Mouse (Mus musculus) midbrain, embryonic 12.5 days (tissue): ENCODE measurements around the gene Sertad2. TPM values are rescaled to one million over a fixed set of nuclear protein-coding genes. Genes with fewer than 3 reads are reported as not detected.

Experiments used
- ATAC-seq: fragments of 200-750 bp; cut with Nextera tagmentation; 2 replicates; pipeline ENCODE4 v1.8.0; 2017; ENCODE audit warnings: low read depth, moderate TSS enrichment, moderate library complexity; ENCODE audit not compliant: low FRiP score
- H3K27ac ChIP-seq: fragments of 300-500 bp; sonication (generic); replicated peaks from 2 replicates; pipeline ENCODE4 v1.5.1; 2016; ENCODE audit warnings: mild to moderate bottlenecking
- H3K27me3 ChIP-seq: fragments of 300-500 bp; sonication (generic); 2 replicates; pipeline ENCODE4 v1.6.1; 2016; ENCODE audit warnings: mild to moderate bottlenecking
- H3K36me3 ChIP-seq: fragments of 300-500 bp; sonication (generic); 2 replicates; pipeline ENCODE4 v1.6.1; 2016
- H3K4me1 ChIP-seq: fragments of 300-500 bp; sonication (generic); 2 replicates; pipeline ENCODE4 v1.6.1; 2016
- H3K4me2 ChIP-seq: fragments of 300-500 bp; sonication (generic); replicated peaks from 2 replicates; pipeline ENCODE4 v1.6.1; 2016; ENCODE audit warnings: mild to moderate bottlenecking, moderate library complexity
- H3K4me3 ChIP-seq: fragments of 300-500 bp; sonication (generic); 2 replicates; pipeline ENCODE4 v1.5.1; 2016; ENCODE audit warnings: mild to moderate bottlenecking
- H3K9ac ChIP-seq: fragments of 300-500 bp; sonication (generic); replicated peaks from 2 replicates; pipeline ENCODE4 v1.6.1; 2016; ENCODE audit warnings: mild to moderate bottlenecking, moderate library complexity
- H3K9me3 ChIP-seq: fragments of 300-500 bp; sonication (generic); 2 replicates; pipeline ENCODE4 v1.6.1; 2016; ENCODE audit warnings: mild to moderate bottlenecking
- WGBS: fragments of 180-500 bp; shearing (Covaris S2); methylation state at CpG from one replicate; pipeline ENCODE4 v1.1.7; 2016; 5-methylcytosine and 5-hydroxymethylcytosine counted together
- polyA plus RNA-seq: library from polyadenylated mRNA; unstranded; fragments of >200 nt; fragmentation: Nextera tagmentation; extraction: Ambion mirVana; gene quantifications from 2 replicates; pipeline ENCODE4 v1.2.1, GENCODE M21; 2016

Gene Sertad2
- polyA plus RNA-seq, 1 experiment from 2014 or later: 42.2 TPM

DNA sequence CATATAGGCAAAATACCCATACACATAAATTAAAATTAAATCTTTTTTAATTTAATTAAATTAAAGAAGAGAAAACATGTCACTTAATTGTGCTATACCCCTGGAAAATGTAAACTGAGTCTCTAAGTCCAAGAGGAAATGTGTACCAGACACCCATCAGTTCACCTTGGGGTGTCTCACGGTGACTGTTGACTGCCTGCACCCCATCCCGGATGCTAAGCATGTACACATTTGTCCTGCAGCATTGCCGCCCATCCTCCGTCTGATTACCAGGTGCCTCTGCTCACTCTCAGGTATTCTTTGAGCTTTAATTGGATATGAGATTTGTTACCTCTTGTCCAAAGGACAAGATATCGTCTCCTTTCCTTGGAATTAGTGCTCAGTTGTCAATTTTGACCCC lies 99.3 kb downstream of the Sertad2 start:
- ATAC-seq: no peak
- Histone ChIP-seq H3K27ac (no peak overlapping the region), H3K4me3 (no peak overlapping the region), H3K9ac (no peak overlapping the region), H3K4me1 (peaks cover 65% of the 10 kb centered on the region), H3K4me2 (no peak overlapping the region), H3K36me3 (no peaks in the 10 kb centered on the region), H3K9me3 (no peaks in the 10 kb centered on the region), H3K27me3 (no peaks in the 10 kb centered on the region)
- 82% methylated on average over 5 of the region's 5 CpGs for WGBS

DNA sequence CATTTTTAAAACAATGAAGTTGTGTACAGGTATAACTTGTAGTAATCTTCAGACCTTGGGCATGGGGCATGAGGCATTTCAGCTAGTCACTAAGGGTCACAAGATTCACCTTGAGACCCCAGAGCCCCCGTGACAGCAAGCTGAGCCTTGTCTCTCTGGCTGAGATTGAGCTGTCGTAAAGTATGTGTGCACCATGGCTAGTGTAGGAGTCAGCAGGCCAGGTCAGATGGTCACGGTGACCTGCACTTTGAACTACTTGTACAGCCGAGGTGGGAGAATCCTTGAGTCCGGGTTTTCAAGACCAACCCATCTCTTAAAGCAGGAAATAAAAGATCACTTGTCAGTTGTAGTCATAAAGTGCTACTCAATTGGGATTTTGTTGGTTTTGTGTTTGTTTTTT lies 100.1 kb downstream of the Sertad2 start:
- no peak overlapping the region for H3K27ac ChIP-seq
- H3K36me3 ChIP-seq: peaks cover 4% of the 10 kb centered on the region; the same call in 1 of the 2 replicates
- no peak overlapping the region for H3K9ac ChIP-seq
- H3K27me3 ChIP-seq: no peaks in the 10 kb centered on the region
- H3K4me3 ChIP-seq: no peak overlapping the region
- no peak overlapping the region for H3K4me2 ChIP-seq
- H3K4me1 ChIP-seq: peaks cover 73% of the 10 kb centered on the region
- WGBS: 62% methylated on average over 5 of the region's 5 CpGs
- H3K9me3 ChIP-seq: no peaks in the 10 kb centered on the region
- ATAC-seq: no peak

DNA sequence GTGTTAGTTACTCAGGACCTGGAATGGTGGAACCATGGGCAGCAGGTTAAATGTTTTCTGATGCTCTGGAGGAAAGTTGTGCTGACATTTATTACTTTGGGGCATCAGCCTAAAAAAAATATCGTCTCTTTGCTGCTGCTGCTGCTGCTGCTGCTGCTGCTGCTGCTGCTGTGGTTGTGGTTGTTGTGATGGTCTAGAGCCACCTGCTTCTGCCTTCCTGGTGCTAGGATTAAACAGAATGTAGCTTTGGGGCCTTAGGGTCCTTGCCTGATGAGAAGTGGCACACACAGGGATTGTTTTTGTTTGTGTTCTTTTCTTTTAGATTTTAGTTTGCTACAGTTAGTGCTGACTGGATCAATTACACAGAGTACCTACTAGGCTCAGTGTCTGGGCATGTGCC lies 101.1 kb downstream of the Sertad2 start:
- ATAC-seq: no peak
- Histone ChIP-seq H3K27ac (no peak overlapping the region), H3K36me3 (peaks cover 10% of the 10 kb centered on the region)

DNA sequence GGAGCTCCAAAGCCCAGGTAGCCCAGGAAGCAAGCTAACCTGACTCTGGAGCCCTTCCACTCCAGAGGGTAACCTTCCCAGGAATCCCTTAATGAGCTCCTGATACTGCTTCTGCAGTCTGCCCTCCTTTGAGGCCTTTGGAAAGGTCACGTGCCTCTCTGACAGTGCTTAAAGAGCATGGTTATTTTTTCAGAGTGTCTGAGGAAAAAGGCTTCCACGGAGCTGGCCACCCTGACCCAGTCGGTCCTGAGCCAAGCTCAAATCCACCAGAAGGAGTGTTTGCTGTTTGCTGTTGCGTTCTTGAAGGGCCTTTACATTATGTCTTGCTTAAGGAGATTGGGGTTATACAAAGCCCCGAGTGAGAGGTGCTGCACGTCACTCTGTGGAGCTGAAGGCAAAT lies 101.8 kb downstream of the Sertad2 start:
- ATAC-seq: no peak
- Histone ChIP-seq H3K4me2 (no peak overlapping the region), H3K9me3 (no peaks in the 10 kb centered on the region), H3K27me3 (no peaks in the 10 kb centered on the region), H3K4me3 (no peak overlapping the region), H3K4me1 (peaks cover 81% of the 10 kb centered on the region), H3K27ac (no peak overlapping the region), H3K36me3 (peaks cover 10% of the 10 kb centered on the region), H3K9ac (no peak overlapping the region)
- 40% methylated on average over 6 of the region's 6 CpGs for WGBS

More for the DNA sequence above, 101.1 kb downstream of the Sertad2 start:
- Histone ChIP-seq H3K27me3 (no peaks in the 10 kb centered on the region), H3K9ac (no peak overlapping the region), H3K4me2 (no peak overlapping the region), H3K9me3 (no peaks in the 10 kb centered on the region), H3K4me1 (peaks cover 81% of the 10 kb centered on the region), H3K4me3 (no peak overlapping the region)
- 92% methylated on average over 1 of the region's 1 CpGs for WGBS

DNA sequence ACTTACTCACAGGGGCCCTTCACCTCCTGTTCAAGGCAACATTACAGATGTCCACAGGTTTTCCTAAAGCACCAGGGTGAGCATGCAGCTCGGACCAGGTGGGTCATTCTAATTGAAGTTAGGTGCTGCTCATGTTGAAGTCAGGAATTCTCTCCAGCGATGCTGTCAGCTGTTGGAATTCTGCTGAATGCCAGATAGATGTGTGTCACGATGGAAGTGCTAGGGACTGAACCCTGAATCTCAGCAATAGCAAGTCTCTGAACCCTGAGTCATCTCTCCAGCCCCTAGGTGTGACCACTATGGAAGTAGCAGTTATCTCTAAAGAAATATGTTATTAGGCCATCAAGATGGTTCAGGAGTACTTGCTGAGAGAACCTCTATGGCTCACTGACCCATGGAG lies 102.5 kb downstream of the Sertad2 start:
- Histone ChIP-seq H3K9ac (no peak overlapping the region), H3K4me2 (no peak overlapping the region), H3K9me3 (no peaks in the 10 kb centered on the region), H3K27ac (no peak overlapping the region), H3K27me3 (no peaks in the 10 kb centered on the region), H3K4me3 (no peak overlapping the region), H3K36me3 (peaks cover 10% of the 10 kb centered on the region), H3K4me1 (peaks cover 81% of the 10 kb centered on the region)
- WGBS: 78% methylated on average over 3 of the region's 3 CpGs
- ATAC-seq: no peak

DNA sequence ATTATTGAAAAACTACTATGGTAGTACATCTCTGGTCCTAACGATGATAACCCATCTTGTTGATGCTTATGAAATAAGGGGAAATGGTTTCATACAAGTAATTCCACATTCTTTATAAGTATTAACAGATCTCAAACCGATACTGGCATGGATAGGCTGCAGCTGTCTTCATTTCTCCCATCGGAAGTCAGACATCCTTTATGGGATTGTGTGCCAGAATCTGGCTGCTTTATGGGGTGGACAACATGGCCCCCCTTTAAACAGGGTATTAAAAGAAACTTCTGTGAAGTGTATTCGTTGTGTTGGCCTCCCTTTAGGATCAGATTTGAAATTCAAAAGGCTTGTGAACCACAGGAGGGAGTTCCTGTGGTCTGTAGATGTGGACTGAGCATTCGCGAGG lies 103.1 kb downstream of the Sertad2 start:
- 33% methylated on average over 6 of the region's 6 CpGs for WGBS
- no peaks in the 10 kb centered on the region for H3K9me3 ChIP-seq
- no peak for ATAC-seq
- no peak overlapping the region for H3K4me2 ChIP-seq
- H3K4me3 ChIP-seq: no peak overlapping the region
- H3K27me3 ChIP-seq: no peaks in the 10 kb centered on the region
- peak overlapping the region; percentile 31; the same call in 1 of the 2 replicates for H3K27ac ChIP-seq
- peaks cover 80% of the 10 kb centered on the region for H3K4me1 ChIP-seq
- H3K9ac ChIP-seq: no peak overlapping the region
- H3K36me3 ChIP-seq: peaks cover 10% of the 10 kb centered on the region

DNA sequence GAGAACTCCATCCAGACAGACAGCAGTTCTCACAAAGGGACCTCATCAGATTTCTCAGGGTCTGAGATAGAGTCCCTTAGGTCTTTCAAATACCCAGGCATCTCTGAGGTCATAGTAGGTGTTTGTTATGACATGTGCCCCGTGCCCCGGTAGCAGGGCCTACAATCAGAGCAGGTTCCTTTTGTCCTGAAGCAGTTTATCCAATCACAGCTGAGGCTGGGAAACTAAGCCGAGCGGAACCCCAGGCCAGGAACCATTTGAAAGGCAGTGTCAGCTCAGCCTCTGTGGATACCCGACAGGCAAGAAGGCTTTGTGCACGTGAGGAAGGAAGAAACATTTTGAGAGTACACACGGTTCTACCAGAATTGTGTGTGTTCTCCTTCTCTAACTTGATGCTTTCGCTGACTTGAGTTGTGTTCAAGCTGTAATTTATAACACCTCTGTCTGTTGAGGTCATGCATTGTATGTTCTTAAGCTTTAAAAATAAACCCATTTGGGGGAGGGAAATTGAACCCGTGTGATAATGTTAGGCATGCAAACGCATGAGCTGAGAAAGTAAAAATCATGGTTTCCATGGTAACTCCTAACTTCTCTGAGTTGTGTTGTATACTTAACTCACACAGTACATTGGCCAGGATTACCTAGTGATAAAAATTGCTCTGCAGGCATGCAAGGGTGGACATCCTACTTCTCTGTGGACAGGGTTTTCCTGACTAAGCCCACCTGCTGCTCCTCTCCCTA lies 104.1 kb downstream of the Sertad2 start:
- no peak overlapping the region for H3K4me2 ChIP-seq
- no peak overlapping the region for H3K4me3 ChIP-seq
- H3K9ac ChIP-seq: no peak overlapping the region
- H3K4me1 ChIP-seq: peaks cover 82% of the 10 kb centered on the region
- WGBS: 20% methylated on average over 10 of the region's 10 CpGs
- peak overlapping the region; percentile 7; the same call in 1 of the 2 replicates for H3K27ac ChIP-seq
- H3K36me3 ChIP-seq: peaks cover 10% of the 10 kb centered on the region
- no peak for ATAC-seq
- H3K9me3 ChIP-seq: no peaks in the 10 kb centered on the region
- H3K27me3 ChIP-seq: no peaks in the 10 kb centered on the region

DNA sequence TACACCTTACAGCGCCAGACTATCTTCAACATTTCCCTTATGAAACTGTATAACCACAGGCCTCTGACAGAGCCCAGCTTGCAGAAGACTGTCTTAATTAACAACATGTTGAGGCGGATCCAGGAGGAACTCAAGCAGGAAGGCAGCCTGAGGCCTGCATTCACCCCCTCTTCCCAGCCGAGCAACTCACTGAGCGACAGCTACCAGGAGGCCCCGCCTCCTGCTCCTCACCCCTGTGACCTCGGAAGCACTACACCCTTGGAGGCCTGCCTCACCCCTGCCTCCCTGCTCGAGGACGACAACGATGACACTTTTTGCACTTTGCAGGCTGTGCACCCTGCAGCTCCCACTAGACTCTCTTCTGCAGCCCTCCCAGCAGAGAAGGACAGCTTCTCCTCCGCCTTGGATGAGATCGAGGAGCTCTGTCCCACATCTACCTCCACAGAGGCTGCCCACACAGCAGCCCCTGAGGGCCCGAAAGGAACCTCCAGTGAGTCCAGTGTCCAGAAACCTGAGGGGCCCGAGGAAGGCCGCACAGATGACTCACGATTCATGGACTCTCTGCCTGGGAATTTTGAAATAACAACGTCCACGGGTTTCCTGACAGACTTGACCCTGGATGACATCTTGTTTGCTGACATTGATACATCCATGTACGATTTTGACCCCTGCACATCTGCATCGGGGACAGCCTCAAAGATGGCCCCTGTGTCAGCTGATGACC lies 105.0 kb downstream of the Sertad2 start:
- H3K4me1 ChIP-seq: peaks cover 77% of the 10 kb centered on the region
- H3K9ac ChIP-seq: peak overlapping the region; percentile 24; the same call in 1 of the 2 replicates
- no peaks in the 10 kb centered on the region for H3K27me3 ChIP-seq
- 40% methylated on average over 19 of the region's 19 CpGs for WGBS
- 0 out of 2 replicates have a peak overlapping the region, but pooled peaks have one; percentile 25 for H3K27ac ChIP-seq
- no peak for ATAC-seq
- H3K4me2 ChIP-seq: no peak overlapping the region
- H3K4me3 ChIP-seq: no peak overlapping the region
- H3K9me3 ChIP-seq: no peaks in the 10 kb centered on the region
- peaks cover 10% of the 10 kb centered on the region for H3K36me3 ChIP-seq

DNA sequence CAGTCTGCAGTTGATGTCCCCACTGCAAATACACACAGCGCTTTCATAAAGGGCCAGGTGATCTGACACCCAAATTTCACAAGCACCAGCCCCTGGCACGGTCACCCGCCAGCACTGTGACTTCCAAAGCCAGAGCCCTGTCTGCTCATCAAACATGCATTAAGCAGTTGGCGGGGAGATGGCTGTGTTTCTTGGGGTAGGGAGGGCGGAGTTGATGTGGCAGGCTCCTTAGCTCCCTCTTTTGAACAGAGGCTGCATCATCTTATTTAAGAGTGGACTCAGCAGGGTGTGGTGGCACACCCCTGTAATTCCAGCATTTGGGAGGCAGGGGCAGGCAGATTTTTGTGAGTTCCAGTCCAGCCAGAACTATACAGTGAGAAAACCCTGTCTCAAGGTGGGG lies 106.4 kb downstream of the Sertad2 start:
- peaks cover 75% of the 10 kb centered on the region for H3K4me1 ChIP-seq
- 19% methylated on average over 5 of the region's 5 CpGs for WGBS
- H3K9me3 ChIP-seq: no peaks in the 10 kb centered on the region
- peak overlapping the region; percentile 25 for H3K4me2 ChIP-seq
- H3K27ac ChIP-seq: peak overlapping the region; percentile 75
- no peak overlapping the region for H3K9ac ChIP-seq
- ATAC-seq: peak; percentile 70
- H3K27me3 ChIP-seq: no peaks in the 10 kb centered on the region
- peaks cover 10% of the 10 kb centered on the region for H3K36me3 ChIP-seq
- no peak overlapping the region for H3K4me3 ChIP-seq

DNA sequence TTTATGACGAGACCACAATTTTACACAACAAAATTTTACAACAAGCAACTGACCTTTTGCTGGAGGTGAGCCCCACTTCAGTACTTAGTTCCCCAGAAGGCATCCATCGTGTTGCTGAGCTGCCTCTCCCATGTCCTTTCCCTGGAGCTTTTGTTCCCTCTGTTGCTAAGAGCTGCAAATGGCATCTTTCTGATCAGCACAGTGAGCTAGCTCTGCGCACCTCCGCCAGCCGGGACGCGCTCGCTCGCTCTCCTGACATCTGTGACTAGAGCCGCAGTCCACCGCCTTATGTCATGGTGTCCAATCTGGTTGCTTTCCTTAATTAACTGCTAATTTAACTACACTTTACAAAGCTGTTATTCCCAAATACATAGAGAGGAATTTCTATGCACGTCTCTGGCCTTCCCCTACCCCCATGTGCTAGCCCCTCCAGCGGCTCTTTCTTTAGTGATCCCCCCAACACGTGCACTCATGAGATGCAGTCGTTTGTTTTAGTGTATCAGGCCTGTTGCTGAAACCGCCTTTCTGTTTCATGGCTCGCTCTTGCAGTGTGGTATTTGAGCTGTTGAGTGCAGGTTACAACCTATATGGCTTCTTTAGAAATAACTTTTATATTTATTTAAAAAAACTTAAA lies 107.1 kb downstream of the Sertad2 start:
- H3K9ac ChIP-seq: no peak overlapping the region
- peak; percentile 80 for ATAC-seq
- H3K36me3 ChIP-seq: peaks cover 10% of the 10 kb centered on the region
- H3K27me3 ChIP-seq: no peaks in the 10 kb centered on the region
- H3K4me1 ChIP-seq: peaks cover 75% of the 10 kb centered on the region
- H3K4me2 ChIP-seq: peak overlapping the region; percentile 25
- no peak overlapping the region for H3K4me3 ChIP-seq
- 11% methylated on average over 17 of the region's 17 CpGs for WGBS
- peak overlapping the region; percentile 75 for H3K27ac ChIP-seq
- H3K9me3 ChIP-seq: no peaks in the 10 kb centered on the region

DNA sequence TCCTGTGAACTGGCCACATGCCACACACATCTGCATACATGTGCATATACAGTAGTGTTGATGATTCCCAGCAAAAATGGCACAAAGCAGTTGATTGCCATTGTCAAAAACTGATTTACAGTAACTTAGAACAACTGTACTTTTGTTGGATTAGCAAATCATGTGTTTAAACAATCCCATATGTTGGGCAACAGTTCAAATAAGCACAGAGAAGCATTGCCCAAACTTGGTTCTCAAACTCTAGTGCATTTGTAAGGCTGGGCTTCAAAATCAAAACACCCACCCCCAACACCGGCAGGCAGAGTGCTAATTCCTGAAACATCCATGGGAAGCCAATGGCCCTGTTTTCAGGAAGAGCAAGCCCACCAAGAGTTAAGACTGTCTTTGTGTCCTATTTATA lies 108.1 kb downstream of the Sertad2 start:
- H3K27ac ChIP-seq: peak overlapping the region; percentile 63; the same call in 1 of the 2 replicates
- 44% methylated on average over 1 of the region's 1 CpGs for WGBS
- H3K4me2 ChIP-seq: no peak overlapping the region
- ATAC-seq: no peak
- no peaks in the 10 kb centered on the region for H3K27me3 ChIP-seq
- no peak overlapping the region for H3K9ac ChIP-seq
- H3K9me3 ChIP-seq: no peaks in the 10 kb centered on the region
- H3K36me3 ChIP-seq: peaks cover 10% of the 10 kb centered on the region
- H3K4me3 ChIP-seq: no peak overlapping the region
- peaks cover 75% of the 10 kb centered on the region for H3K4me1 ChIP-seq
